Mouse (Mus musculus): Measurements from ENCODE around the gene Scamp5.

- TF ChIP-seq CTCF (IDR thresholded peaks at IDR 0.05; ENCODE audit: low read depth, low read length) (no peak), POLR2AphosphoS5 (IDR thresholded peaks at IDR 0.05; ENCODE audit: insufficient replicate concordance, low read depth, low read length) (no peak)
Measured at GRCm38 (mm10) chr9:57437896-57438614, 29.8 kb downstream of the Scamp5 start.

Measured in G1E (cell line).